Mouse (Mus musculus) bone marrow, adult 2 months (tissue): ENCODE data around the gene Tha1.

Experiments
- CTCF ChIP-seq: fragments of 200-500 bp; IDR thresholded peaks from 2 replicates; pipeline ENCODE4 v1.5.1; 2011; ENCODE audit warnings: low read length, control low read depth; ENCODE audit not compliant: control insufficient read depth, insufficient read depth
- POLR2A ChIP-seq: fragments of 200-500 bp; IDR thresholded peaks from 2 replicates; pipeline ENCODE4 v1.6.1; 2011; ENCODE audit warnings: low read depth, mild to moderate bottlenecking, control low read depth, low read length, borderline replicate concordance; ENCODE audit not compliant: control insufficient read depth

- TF ChIP-seq POLR2A = no peak
- no peak for TF ChIP-seq CTCF
Measured at GRCm38 (mm10) chr11:117892199-117892598, 18.9 kb upstream of the Tha1 start.
